Mouse (Mus musculus) heart, embryonic 14.5 days (tissue): ENCODE results near the gene Decr2. TPM values are rescaled to one million over a fixed set of nuclear protein-coding genes. Genes with fewer than 3 reads are reported as not detected.

Source experiments
- ATAC-seq: fragments of 200-750 bp; cut with Nextera tagmentation; 2 replicates; pipeline ENCODE4 v1.8.0; 2017; ENCODE audit warnings: low read depth, moderate TSS enrichment; ENCODE audit not compliant: insufficient number of reproducible peaks, insufficient read depth, low FRiP score
- H3K27ac ChIP-seq, 2 experiments: fragments of 200-500 bp in 1 of 2; fragments of 300-500 bp in 1 of 2; sonication (generic) in 1 of 2; replicated peaks in 1 of 2; 2 replicates each; pipeline ENCODE4 v1.5.1; 2012 to 2014; ENCODE audit warnings: low read depth in 2 of 2, low read length in 2 of 2, control low read depth in 1 of 2, mild to moderate bottlenecking in 1 of 2, mixed read lengths in 1 of 2; ENCODE audit not compliant: control insufficient read depth in 1 of 2, insufficient read depth in 1 of 2
- H3K27me3 ChIP-seq: fragments of 300-500 bp; sonication (generic); 2 replicates; pipeline ENCODE4 v1.6.1; 2014; ENCODE audit warnings: mild to moderate bottlenecking, low read length, control low read depth; ENCODE audit not compliant: control insufficient read depth, insufficient read depth
- H3K36me3 ChIP-seq: fragments of 300-500 bp; sonication (generic); 2 replicates; pipeline ENCODE4 v1.6.1; 2014; ENCODE audit warnings: mild to moderate bottlenecking, control low read depth, low read length, mixed read lengths; ENCODE audit not compliant: control insufficient read depth, insufficient read depth
- H3K4me1 ChIP-seq, 2 experiments: fragments of 200-500 bp in 1 of 2; fragments of 300-500 bp in 1 of 2; sonication (generic) in 1 of 2; 2 replicates each; pipeline ENCODE4 v1.6.1; 2012 to 2014; ENCODE audit warnings: low read length in 2 of 2, control low read depth in 1 of 2, mixed read lengths in 1 of 2; ENCODE audit not compliant: control insufficient read depth in 2 of 2, insufficient read depth in 2 of 2
- H3K4me2 ChIP-seq: fragments of 300-500 bp; sonication (generic); 2 replicates; pipeline ENCODE4 v1.6.1; 2014; ENCODE audit warnings: mild to moderate bottlenecking, low read length
- H3K4me3 ChIP-seq, 2 experiments: fragments of 200-500 bp in 1 of 2; fragments of 300-500 bp in 1 of 2; sonication (generic) in 1 of 2; 2 replicates each; pipeline ENCODE4 v1.5.1; 2012 to 2014; ENCODE audit warnings: low read length in 2 of 2, mild to moderate bottlenecking in 2 of 2, control low read depth in 1 of 2, low read depth in 1 of 2, moderate library complexity in 1 of 2; ENCODE audit not compliant: control insufficient read depth in 1 of 2, insufficient read depth in 1 of 2
- H3K9ac ChIP-seq: fragments of 300-500 bp; sonication (generic); 2 replicates; pipeline ENCODE4 v1.6.1; 2014; ENCODE audit warnings: mild to moderate bottlenecking, low read length
- H3K9me3 ChIP-seq: fragments of 300-500 bp; sonication (generic); 2 replicates; pipeline ENCODE4 v1.6.1; 2016; ENCODE audit warnings: low read length, control low read depth; ENCODE audit not compliant: control insufficient read depth
- WGBS: fragments of 180-500 bp; shearing (Covaris S2); extraction: QIAGEN DNeasy Blood & Tissue Kit; methylation state at CpG from one replicate; pipeline ENCODE4 v1.1.7; 2014; 5-methylcytosine and 5-hydroxymethylcytosine counted together
- polyA plus RNA-seq: library from polyadenylated mRNA; unstranded; fragments of >200 nt; fragmentation: Nextera tagmentation; extraction: Ambion mirVana; gene quantifications from 2 replicates; pipeline ENCODE4 v1.2.1, GENCODE M21; 2014

Gene Decr2
- polyA plus RNA-seq, 1 experiment from 2014 or later = 39.5 TPM

GRCm38 (mm10) chr17:26068831-26069739 is 21.1 kb downstream of the Decr2 start, which contains the start of gene Rab11fip3:
Gene Rab11fip3, minus strand, starts transcription at chr17:26069555.
- H3K27me3 ChIP-seq = no peaks in the 10 kb centered on the region
- no peaks in the 10 kb centered on the region; the same call in 1 of the 2 replicates for H3K36me3 ChIP-seq
- H3K4me2 ChIP-seq = peak within 1 kb of the TSS; percentile 99
- peak within 1 kb of the TSS; percentile 46 to 79 for H3K27ac ChIP-seq
- H3K4me3 ChIP-seq = peak within 1 kb of the TSS; percentile 76 to 88
- ATAC-seq = peak; percentile 84
- H3K9me3 ChIP-seq = no peaks in the 10 kb centered on the region
- under 1% methylated on average over 94 of the region's 94 CpGs for WGBS
- peak within 1 kb of the TSS; percentile 85 for H3K9ac ChIP-seq
- peaks cover 23 to 45% of the 10 kb centered on the region in 2 experiments for H3K4me1 ChIP-seq

- 2% methylated on average over 44 of the region's 44 CpGs for WGBS
- no peaks in the 10 kb centered on the region; the same call in 1 of the 2 replicates for H3K36me3 ChIP-seq
- H3K27me3 ChIP-seq = no peaks in the 10 kb centered on the region
- peaks cover 23 to 45% of the 10 kb centered on the region in 2 experiments for H3K4me1 ChIP-seq
- ATAC-seq = peak; percentile 1; the same call in 1 of the 2 replicates
- 0 out of 4 replicates have a peak overlapping the region, but pooled peaks of 1 of the 2 experiments have one; percentile 79 for H3K27ac ChIP-seq
- H3K9ac ChIP-seq = peak overlapping the region; percentile 85
- no peaks in the 10 kb centered on the region for H3K9me3 ChIP-seq
- peak overlapping the region; percentile 76 to 88 for H3K4me3 ChIP-seq
- peak overlapping the region; percentile 99 for H3K4me2 ChIP-seq
Observed at GRCm38 (mm10) chr17:26068024-26068830, 21.9 kb downstream of the Decr2 start.

DNA sequence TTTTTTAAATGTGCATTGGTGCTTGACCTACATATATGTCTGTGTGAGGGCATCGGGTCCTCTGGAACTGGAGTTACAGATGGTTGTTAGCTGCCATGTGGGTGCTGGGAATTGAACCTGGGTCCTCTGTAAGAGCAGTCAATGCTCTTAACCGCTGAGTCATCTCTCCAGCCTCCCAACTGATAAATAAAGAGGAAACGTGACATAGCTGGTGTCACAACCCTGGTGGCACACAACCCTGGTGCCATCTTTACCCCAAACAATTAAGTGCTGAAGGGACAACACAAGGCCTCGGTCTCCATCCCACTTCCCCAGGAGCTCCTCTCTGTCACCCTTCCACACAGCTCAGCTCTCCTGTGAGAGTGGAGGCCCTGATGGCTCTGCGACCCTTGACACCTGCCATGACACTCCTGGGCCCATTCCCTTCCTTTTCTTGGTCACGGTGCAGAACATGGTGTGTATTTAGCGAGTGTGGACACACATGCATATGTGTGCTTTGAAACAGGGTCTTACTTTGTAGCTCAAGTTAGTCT is 23.6 kb downstream of the Decr2 start:
- no peak for ATAC-seq
- peak overlapping the region; percentile 99 for H3K4me2 ChIP-seq
- peak overlapping the region; percentile 8 to 88; a peak in 3 of 4 replicates for H3K4me3 ChIP-seq

GRCm38 (mm10) chr17:26064916-26065315 is 25.2 kb downstream of the Decr2 start:
- H3K4me1 ChIP-seq = peaks cover 21 to 41% of the 10 kb centered on the region in 2 experiments
- no peak for ATAC-seq
- peak overlapping the region; percentile 44 for H3K9ac ChIP-seq
- H3K27me3 ChIP-seq = no peaks in the 10 kb centered on the region
- no peaks in the 10 kb centered on the region for H3K9me3 ChIP-seq
- peak overlapping the region; percentile 0 to 10; a peak in 2 of 4 replicates for H3K27ac ChIP-seq
- peak overlapping the region; percentile 26; the same call in 1 of the 2 replicates for H3K4me2 ChIP-seq
- H3K4me3 ChIP-seq = no peak overlapping the region
- no peaks in the 10 kb centered on the region; the same call in 1 of the 2 replicates for H3K36me3 ChIP-seq
- WGBS = 63% methylated on average over 6 of the region's 6 CpGs

More for the DNA sequence above, 23.6 kb downstream of the Decr2 start:
- no peaks in the 10 kb centered on the region for H3K27me3 ChIP-seq
- no peak overlapping the region for H3K27ac ChIP-seq
- 0 out of 2 replicates have a peak overlapping the region, but pooled peaks have one; percentile 85 for H3K9ac ChIP-seq
- no peaks in the 10 kb centered on the region for H3K9me3 ChIP-seq
- no peaks in the 10 kb centered on the region; the same call in 1 of the 2 replicates for H3K36me3 ChIP-seq
- 93% methylated on average over 7 of the region's 7 CpGs for WGBS
- peaks cover 23 to 45% of the 10 kb centered on the region in 2 experiments for H3K4me1 ChIP-seq

DNA sequence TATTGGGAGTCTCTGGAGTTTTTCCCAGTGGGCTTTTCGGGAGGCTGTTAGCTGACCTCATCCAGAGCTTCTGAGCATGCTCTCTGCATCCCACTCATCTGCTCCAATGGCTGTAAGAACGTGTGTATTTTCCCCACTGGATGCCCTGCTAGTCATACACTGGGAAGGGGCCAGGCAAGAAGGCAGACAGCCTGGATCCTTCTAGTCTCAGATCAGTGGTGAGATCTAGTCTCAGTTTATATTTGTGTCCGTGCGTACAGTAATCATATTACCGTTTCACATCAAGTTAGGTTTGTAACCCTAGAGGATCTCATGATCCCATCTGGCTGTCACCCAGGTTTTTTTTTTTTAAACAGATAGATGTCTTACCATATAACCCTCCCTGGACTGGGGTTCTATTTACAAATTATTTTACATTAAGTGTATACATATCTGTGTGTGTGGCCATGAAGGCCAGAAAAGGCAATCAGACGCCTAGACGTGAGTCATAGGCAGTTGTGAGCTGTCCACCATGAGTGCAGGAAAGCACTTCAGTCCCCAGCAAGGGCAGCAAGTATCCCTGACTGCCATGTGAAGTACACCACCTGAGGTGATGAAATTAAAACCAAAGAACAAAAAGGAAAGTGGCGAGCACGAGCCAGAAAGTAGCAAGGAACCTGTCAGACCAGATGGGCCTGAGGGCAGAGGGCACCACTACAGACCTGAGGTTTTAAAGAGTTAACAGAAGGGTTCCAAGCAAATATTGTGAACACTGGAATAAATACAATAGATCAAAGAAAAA is 32.2 kb downstream of the Decr2 start:
- no peak for ATAC-seq
- H3K9ac ChIP-seq = no peak overlapping the region
- peaks cover 19% of the 10 kb centered on the region for H3K36me3 ChIP-seq
- H3K27me3 ChIP-seq = no peaks in the 10 kb centered on the region
- WGBS = 72% methylated on average over 9 of the region's 9 CpGs
- H3K27ac ChIP-seq = no peak overlapping the region
- H3K9me3 ChIP-seq = no peaks in the 10 kb centered on the region
- peaks cover 8 to 14% of the 10 kb centered on the region in 2 experiments for H3K4me1 ChIP-seq
- no peak overlapping the region for H3K4me2 ChIP-seq
- H3K4me3 ChIP-seq = no peak overlapping the region

GRCm38 (mm10) chr17:26057278-26057677 is 32.9 kb downstream of the Decr2 start:
- Histone ChIP-seq H3K36me3 (peaks cover 19% of the 10 kb centered on the region), H3K4me2 (no peak overlapping the region)

More at GRCm38 (mm10) chr17:26057278-26057677, 32.9 kb downstream of the Decr2 start:
- Histone ChIP-seq H3K27ac (no peak overlapping the region), H3K9ac (no peak overlapping the region), H3K4me1 (peaks cover 8 to 14% of the 10 kb centered on the region in 2 experiments), H3K27me3 (no peaks in the 10 kb centered on the region), H3K9me3 (no peaks in the 10 kb centered on the region), H3K4me3 (no peak overlapping the region)
- ATAC-seq = no peak
- 76% methylated on average over 8 of the region's 8 CpGs for WGBS
